Mouse (Mus musculus): ENCODE data around the gene Cped1. TPM values are rescaled to one million over a fixed set of nuclear protein-coding genes. Genes with fewer than 3 reads are reported as not detected.
"Not testable (repeated sequence)": the region's sequence is repeated elsewhere in the genome, so short reads cannot be mapped to it uniquely, and the experiment has no call there.

Gene Cped1
- polyA plus RNA-seq, 1 experiment from 2014 or later, result 6.4 TPM

DNA sequence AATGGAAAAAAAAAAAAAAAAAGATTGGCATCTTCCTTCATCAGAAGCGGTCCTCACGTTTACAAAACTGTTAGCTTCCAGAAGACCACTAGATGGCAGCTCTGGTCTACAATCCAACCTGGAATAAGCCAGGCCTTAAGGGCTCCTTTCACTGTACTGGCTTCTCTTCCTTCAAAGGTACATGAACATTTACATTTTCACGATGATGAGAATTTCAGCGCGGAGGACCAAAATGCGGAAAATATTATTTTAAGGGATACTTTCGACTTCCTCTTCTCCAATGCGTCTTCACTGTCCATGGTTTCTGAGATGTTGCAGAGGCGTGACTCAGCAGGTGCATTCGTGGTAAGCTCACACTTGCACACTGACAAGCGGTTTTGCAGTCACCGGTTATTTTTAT lies 136.4 kb downstream of the Cped1 start:
- no peaks in the 10 kb centered on the region for H3K27me3 ChIP-seq (ENCODE audit: control insufficient read depth, insufficient read depth, low read length)
- H3K27ac ChIP-seq (ENCODE audit: low read depth, low read length), result no peak overlapping the region
- H3K36me3 ChIP-seq (ENCODE audit: control insufficient read depth, insufficient read depth, low read length), result no peaks in the 10 kb centered on the region
- 34% methylated on average over 12 of the region's 12 CpGs for WGBS (ENCODE audit: insufficient replicate concordance)
- no peak overlapping the region for H3K4me2 ChIP-seq
- no peaks in the 10 kb centered on the region for H3K4me1 ChIP-seq (ENCODE audit: control insufficient read depth, insufficient read depth, low read length)
- H3K4me3 ChIP-seq (ENCODE audit: low read depth, low read length), result no peak overlapping the region
- H3K9me3 ChIP-seq (replicated peaks; ENCODE audit: control insufficient read depth, low read length), result no peaks in the 10 kb centered on the region
- H3K9ac ChIP-seq (ENCODE audit: low read depth, low read length), result no peak overlapping the region
- ATAC-seq (replicated peaks; ENCODE audit: insufficient number of reproducible peaks, low FRiP score, low TSS enrichment), result no peak

DNA sequence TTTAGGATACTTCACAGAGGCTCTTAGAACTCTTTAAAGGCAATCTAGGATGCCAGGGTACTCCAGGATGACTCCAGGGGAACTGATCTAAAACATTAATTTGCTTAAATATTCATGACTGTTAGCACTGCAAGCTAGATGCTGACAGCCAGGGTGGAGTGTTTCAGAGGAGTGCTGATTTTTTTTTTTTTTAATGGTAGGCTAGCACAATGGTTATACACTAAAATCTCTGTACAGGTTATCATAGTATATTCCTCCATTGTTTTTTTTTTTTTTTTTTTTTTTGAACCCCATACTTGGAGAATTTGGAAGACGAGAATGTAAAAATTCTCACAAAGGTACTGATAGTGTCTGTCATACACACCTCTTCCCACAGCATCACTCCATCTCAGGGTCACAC lies 137.0 kb downstream of the Cped1 start:
- H3K4me3 ChIP-seq (ENCODE audit: low read depth, low read length), result no peak overlapping the region
- 76% methylated on average over 1 of the region's 1 CpGs for WGBS (ENCODE audit: insufficient replicate concordance)
- no peak overlapping the region for H3K9ac ChIP-seq (ENCODE audit: low read depth, low read length)
- no peak overlapping the region for H3K27ac ChIP-seq (ENCODE audit: low read depth, low read length)
- no peaks in the 10 kb centered on the region for H3K27me3 ChIP-seq (ENCODE audit: control insufficient read depth, insufficient read depth, low read length)
- H3K4me2 ChIP-seq, result no peak overlapping the region
- ATAC-seq (replicated peaks; ENCODE audit: insufficient number of reproducible peaks, low FRiP score, low TSS enrichment), result no peak
- no peaks in the 10 kb centered on the region for H3K9me3 ChIP-seq (replicated peaks; ENCODE audit: control insufficient read depth, low read length)
- no peaks in the 10 kb centered on the region for H3K36me3 ChIP-seq (ENCODE audit: control insufficient read depth, insufficient read depth, low read length)
- no peaks in the 10 kb centered on the region for H3K4me1 ChIP-seq (ENCODE audit: control insufficient read depth, insufficient read depth, low read length)

DNA sequence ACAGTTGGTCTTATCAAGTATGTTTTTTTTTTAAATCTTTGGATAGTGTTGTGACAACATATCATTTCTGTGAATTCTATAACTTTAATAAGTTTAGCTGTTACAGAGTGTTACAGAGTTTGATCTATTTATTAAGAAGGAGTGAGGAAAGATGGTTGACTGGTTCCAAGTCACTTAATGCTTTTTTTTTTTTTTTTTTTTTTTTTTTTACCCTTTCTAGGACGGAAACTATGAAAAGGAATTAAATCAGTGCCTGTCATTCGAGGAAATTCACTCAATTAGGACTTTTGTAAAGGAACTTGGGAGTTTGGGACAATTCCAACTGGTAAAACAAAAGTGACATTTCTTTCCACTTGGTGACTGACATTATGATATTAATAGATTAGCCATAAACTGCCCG lies 137.6 kb downstream of the Cped1 start:
- no peaks in the 10 kb centered on the region for H3K9me3 ChIP-seq (replicated peaks; ENCODE audit: control insufficient read depth, low read length)
- no peak overlapping the region for H3K27ac ChIP-seq (ENCODE audit: low read depth, low read length)
- 51% methylated on average over 3 of the region's 3 CpGs for WGBS (ENCODE audit: insufficient replicate concordance)
- H3K27me3 ChIP-seq (ENCODE audit: control insufficient read depth, insufficient read depth, low read length), result no peaks in the 10 kb centered on the region
- no peaks in the 10 kb centered on the region for H3K36me3 ChIP-seq (ENCODE audit: control insufficient read depth, insufficient read depth, low read length)
- H3K4me3 ChIP-seq (ENCODE audit: low read depth, low read length), result no peak overlapping the region
- no peak overlapping the region for H3K4me2 ChIP-seq
- no peak overlapping the region for H3K9ac ChIP-seq (ENCODE audit: low read depth, low read length)
- no peaks in the 10 kb centered on the region for H3K4me1 ChIP-seq (ENCODE audit: control insufficient read depth, insufficient read depth, low read length)
- no peak for ATAC-seq (replicated peaks; ENCODE audit: insufficient number of reproducible peaks, low FRiP score, low TSS enrichment)

DNA sequence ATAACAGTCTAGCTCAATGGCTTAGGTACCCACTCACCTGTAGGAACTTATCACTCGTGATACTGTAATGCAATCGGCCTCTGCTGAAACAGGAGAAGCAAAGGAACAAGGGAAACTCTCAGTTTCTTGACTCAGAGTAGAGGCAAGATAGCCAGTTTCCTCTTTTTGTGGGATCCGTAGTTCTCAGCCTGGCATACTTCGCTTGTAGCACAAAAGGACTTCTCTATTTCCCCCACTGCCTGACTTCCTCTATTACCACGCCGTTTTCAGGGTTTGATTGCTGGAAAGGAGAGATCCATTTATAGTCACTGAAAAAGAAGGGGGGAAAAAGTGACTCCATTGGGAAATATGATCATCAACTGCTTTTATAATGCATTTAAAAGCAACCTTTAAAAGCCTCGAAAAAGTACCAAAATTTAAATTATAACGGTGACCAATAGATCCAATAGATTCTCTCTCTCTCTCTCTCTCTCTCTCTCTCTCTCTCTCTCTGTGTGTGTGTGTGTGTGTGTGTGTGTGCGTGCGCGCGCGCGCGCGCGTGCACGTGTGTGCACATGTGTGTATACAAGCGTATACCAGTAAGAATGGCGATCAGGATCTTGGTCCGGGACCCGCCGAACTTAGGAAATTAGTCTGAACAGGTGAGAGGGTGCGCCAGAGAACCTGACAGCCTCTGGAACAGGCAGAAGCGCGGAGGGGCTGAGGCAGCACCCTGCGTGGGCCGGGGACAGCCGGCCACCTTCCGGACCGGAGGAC lies 139.0 kb downstream of the Cped1 start:
- H3K4me3 ChIP-seq (ENCODE audit: low read depth, low read length); H3K27me3 ChIP-seq (ENCODE audit: control insufficient read depth, insufficient read depth, low read length); ATAC-seq (replicated peaks; ENCODE audit: insufficient number of reproducible peaks, low FRiP score, low TSS enrichment); H3K27ac ChIP-seq (ENCODE audit: low read depth, low read length); H3K4me2 ChIP-seq; H3K4me1 ChIP-seq (ENCODE audit: control insufficient read depth, insufficient read depth, low read length); H3K36me3 ChIP-seq (ENCODE audit: control insufficient read depth, insufficient read depth, low read length); H3K9me3 ChIP-seq (replicated peaks; ENCODE audit: control insufficient read depth, low read length); H3K9ac ChIP-seq (ENCODE audit: low read depth, low read length): not testable (repeated sequence)
- WGBS (ENCODE audit: insufficient replicate concordance), result 68% methylated on average over 24 of the region's 31 CpGs

DNA sequence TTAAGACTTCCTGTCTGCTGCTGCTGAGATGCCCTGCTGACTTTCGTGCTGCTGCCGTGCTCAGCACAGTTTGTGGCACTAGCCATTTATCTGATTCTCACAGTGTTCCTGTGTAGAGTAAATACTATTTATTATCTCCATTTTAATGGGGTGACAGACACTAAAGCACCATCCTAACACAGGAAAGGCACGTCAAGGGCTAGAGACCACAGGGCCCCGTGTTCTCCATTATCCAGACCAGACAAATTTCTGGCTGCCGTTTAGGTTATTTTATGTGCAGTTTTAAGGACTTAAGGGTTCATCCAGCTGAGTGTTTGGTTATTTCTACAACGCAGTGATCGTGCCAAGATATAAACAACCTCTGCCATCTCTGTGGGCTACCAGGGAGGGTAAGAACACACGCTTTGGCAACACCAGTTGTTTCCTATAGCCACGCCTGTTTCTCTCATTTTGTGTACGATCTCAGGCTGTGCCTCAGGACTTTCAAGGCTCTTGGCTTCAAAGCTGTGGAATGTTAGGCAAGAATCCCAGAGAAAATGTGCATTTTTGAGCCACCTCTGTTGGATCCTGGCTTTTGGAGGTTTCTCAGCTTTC lies 149.4 kb downstream of the Cped1 start:
- WGBS (ENCODE audit: insufficient replicate concordance), result 68% methylated on average over 10 of the region's 10 CpGs

DNA sequence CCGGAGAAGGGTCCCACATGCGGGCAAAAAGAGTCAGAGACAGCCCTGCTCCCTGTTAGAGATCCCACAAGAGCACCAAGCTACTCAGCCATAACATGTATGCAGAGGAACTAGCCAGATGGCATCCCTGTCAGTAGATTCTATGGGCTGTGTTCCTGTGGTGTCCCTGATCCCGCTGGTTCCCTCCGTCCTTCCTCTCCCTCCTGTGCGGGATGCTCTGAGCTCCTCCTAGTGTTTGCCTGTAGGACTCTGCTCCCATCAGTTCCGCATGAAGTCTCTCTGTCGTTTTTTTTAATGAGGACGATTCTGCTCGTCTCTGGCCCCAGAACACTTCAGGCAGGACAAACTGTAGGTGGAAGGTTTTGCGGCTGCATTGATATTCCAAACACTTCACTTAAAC lies 151.1 kb downstream of the Cped1 start:
- Histone ChIP-seq H3K9me3 (replicated peaks; ENCODE audit: control insufficient read depth, low read length) (no peaks in the 10 kb centered on the region), H3K27ac (ENCODE audit: low read depth, low read length) (no peak overlapping the region), H3K9ac (ENCODE audit: low read depth, low read length) (no peak overlapping the region), H3K36me3 (ENCODE audit: control insufficient read depth, insufficient read depth, low read length) (no peaks in the 10 kb centered on the region), H3K4me3 (ENCODE audit: low read depth, low read length) (no peak overlapping the region), H3K27me3 (ENCODE audit: control insufficient read depth, insufficient read depth, low read length) (no peaks in the 10 kb centered on the region), H3K4me2 (no peak overlapping the region), H3K4me1 (ENCODE audit: control insufficient read depth, insufficient read depth, low read length) (no peaks in the 10 kb centered on the region)
- no peak for ATAC-seq (replicated peaks; ENCODE audit: insufficient number of reproducible peaks, low FRiP score, low TSS enrichment)
- 53% methylated on average over 10 of the region's 10 CpGs for WGBS (ENCODE audit: insufficient replicate concordance)

More for the DNA sequence above, 149.4 kb downstream of the Cped1 start:
- H3K9me3 ChIP-seq (replicated peaks; ENCODE audit: control insufficient read depth, low read length), result no peaks in the 10 kb centered on the region
- no peaks in the 10 kb centered on the region for H3K27me3 ChIP-seq (ENCODE audit: control insufficient read depth, insufficient read depth, low read length)
- ATAC-seq (replicated peaks; ENCODE audit: insufficient number of reproducible peaks, low FRiP score, low TSS enrichment), result no peak
- no peak overlapping the region for H3K4me2 ChIP-seq
- no peaks in the 10 kb centered on the region for H3K36me3 ChIP-seq (ENCODE audit: control insufficient read depth, insufficient read depth, low read length)
- no peak overlapping the region for H3K4me3 ChIP-seq (ENCODE audit: low read depth, low read length)
- no peak overlapping the region for H3K9ac ChIP-seq (ENCODE audit: low read depth, low read length)
- no peaks in the 10 kb centered on the region for H3K4me1 ChIP-seq (ENCODE audit: control insufficient read depth, insufficient read depth, low read length)
- H3K27ac ChIP-seq (ENCODE audit: low read depth, low read length), result no peak overlapping the region

DNA sequence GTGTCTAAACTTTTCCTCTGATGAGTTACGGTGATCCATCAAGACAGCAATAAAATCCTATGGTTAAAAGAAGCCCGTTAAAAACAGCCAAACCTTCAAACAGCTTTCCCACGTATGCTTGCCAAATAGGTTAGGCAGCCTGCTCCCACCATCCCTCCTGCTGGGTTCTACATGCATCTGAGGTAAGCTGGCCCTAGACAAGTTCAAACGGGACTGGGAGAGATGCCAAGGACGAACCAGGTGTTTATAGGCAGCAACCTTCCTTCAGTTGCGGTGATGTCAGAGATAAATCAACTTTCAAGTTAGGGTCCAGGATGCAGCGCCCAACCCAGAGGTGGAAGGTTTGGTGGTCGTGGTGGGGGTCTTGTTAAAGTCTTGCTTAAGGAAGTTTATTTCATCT lies 155.1 kb downstream of the Cped1 start:
- Histone ChIP-seq H3K27me3 (ENCODE audit: control insufficient read depth, insufficient read depth, low read length) (no peaks in the 10 kb centered on the region), H3K4me3 (ENCODE audit: low read depth, low read length) (no peak overlapping the region), H3K9ac (ENCODE audit: low read depth, low read length) (no peak overlapping the region), H3K4me1 (ENCODE audit: control insufficient read depth, insufficient read depth, low read length) (no peaks in the 10 kb centered on the region), H3K4me2 (no peak overlapping the region), H3K36me3 (ENCODE audit: control insufficient read depth, insufficient read depth, low read length) (no peaks in the 10 kb centered on the region), H3K9me3 (replicated peaks; ENCODE audit: control insufficient read depth, low read length) (no peaks in the 10 kb centered on the region), H3K27ac (ENCODE audit: low read depth, low read length) (no peak overlapping the region)
- ATAC-seq (replicated peaks; ENCODE audit: insufficient number of reproducible peaks, low FRiP score, low TSS enrichment), result no peak
- WGBS (ENCODE audit: insufficient replicate concordance), result 77% methylated on average over 8 of the region's 8 CpGs

DNA sequence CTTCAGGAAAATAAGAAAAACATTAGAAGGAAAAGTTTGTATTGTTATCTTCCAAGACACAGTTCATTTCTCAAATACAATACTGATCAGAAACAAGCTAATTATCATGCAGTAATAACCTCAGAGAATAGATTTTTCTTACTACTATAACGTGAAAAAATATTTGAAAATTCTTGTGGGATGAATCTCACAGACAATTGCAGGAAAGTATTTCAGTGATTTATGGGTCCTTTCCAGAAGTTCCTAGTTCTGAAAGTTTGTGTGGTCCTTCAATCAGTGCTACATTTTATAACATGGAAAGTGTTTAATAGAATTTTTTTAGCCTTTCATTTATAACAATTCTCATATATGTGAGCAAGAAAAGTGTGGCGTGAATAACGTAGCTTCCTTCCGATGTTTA lies 161.5 kb downstream of the Cped1 start:
- ATAC-seq (replicated peaks; ENCODE audit: insufficient number of reproducible peaks, low FRiP score, low TSS enrichment), result no peak
- WGBS (ENCODE audit: insufficient replicate concordance), result 88% methylated on average over 4 of the region's 4 CpGs
- H3K4me1 ChIP-seq (ENCODE audit: control insufficient read depth, insufficient read depth, low read length), result no peaks in the 10 kb centered on the region
- no peak overlapping the region for H3K27ac ChIP-seq (ENCODE audit: low read depth, low read length)
- H3K27me3 ChIP-seq (ENCODE audit: control insufficient read depth, insufficient read depth, low read length), result no peaks in the 10 kb centered on the region
- no peak overlapping the region for H3K9ac ChIP-seq (ENCODE audit: low read depth, low read length)
- no peak overlapping the region for H3K4me3 ChIP-seq (ENCODE audit: low read depth, low read length)
- H3K4me2 ChIP-seq, result no peak overlapping the region
- H3K9me3 ChIP-seq (replicated peaks; ENCODE audit: control insufficient read depth, low read length), result no peaks in the 10 kb centered on the region
- H3K36me3 ChIP-seq (ENCODE audit: control insufficient read depth, insufficient read depth, low read length), result no peaks in the 10 kb centered on the region

DNA sequence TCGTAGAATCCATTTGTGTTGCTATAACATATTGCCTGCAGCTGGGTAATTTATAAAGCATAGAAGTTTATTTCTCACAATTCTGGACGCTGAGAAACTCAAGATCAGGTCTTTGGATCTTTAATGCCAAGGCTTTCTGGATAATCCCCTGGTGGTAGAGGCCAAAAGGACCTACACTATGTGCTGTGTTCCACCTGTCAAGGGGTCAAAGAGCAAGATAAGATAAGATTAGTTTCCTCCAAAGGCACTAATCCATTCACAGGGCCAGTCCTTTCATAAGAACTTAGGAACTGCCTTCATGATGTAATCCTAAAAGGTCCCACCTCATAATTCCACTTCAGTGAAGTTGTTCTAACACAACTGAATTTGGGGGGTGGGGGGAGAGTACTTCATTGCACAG lies 162.8 kb downstream of the Cped1 start:
- H3K27ac ChIP-seq (ENCODE audit: low read depth, low read length), result no peak overlapping the region
- no peaks in the 10 kb centered on the region for H3K36me3 ChIP-seq (ENCODE audit: control insufficient read depth, insufficient read depth, low read length)
- no peak overlapping the region for H3K9ac ChIP-seq (ENCODE audit: low read depth, low read length)
- 85% methylated on average over 2 of the region's 2 CpGs for WGBS (ENCODE audit: insufficient replicate concordance)
- H3K4me2 ChIP-seq, result no peak overlapping the region
- no peaks in the 10 kb centered on the region for H3K4me1 ChIP-seq (ENCODE audit: control insufficient read depth, insufficient read depth, low read length)
- ATAC-seq (replicated peaks; ENCODE audit: insufficient number of reproducible peaks, low FRiP score, low TSS enrichment), result no peak
- no peaks in the 10 kb centered on the region for H3K9me3 ChIP-seq (replicated peaks; ENCODE audit: control insufficient read depth, low read length)
- no peaks in the 10 kb centered on the region for H3K27me3 ChIP-seq (ENCODE audit: control insufficient read depth, insufficient read depth, low read length)
- no peak overlapping the region for H3K4me3 ChIP-seq (ENCODE audit: low read depth, low read length)
